Mouse (Mus musculus) small intestine, adult 2 months (tissue): ENCODE measurements around the gene Keg1. TPM values are rescaled to one million over a fixed set of nuclear protein-coding genes. Genes with fewer than 3 reads are reported as not detected.

ENCODE experiments used
- H3K27ac ChIP-seq: fragments of 200-500 bp; 2 replicates; pipeline ENCODE4 v1.5.1; 2012; ENCODE audit warnings: low read depth, low read length, control low read depth, inconsistent platforms; ENCODE audit not compliant: insufficient read depth
- H3K27me3 ChIP-seq: fragments of 200-500 bp; 2 replicates; pipeline ENCODE4 v1.6.1; 2012; ENCODE audit warnings: mild to moderate bottlenecking, moderate library complexity, low read length, inconsistent platforms; ENCODE audit not compliant: control insufficient read depth, insufficient read depth
- H3K36me3 ChIP-seq: fragments of 200-500 bp; 2 replicates; pipeline ENCODE4 v1.6.1; 2012; ENCODE audit warnings: mild to moderate bottlenecking, low read length, control low read depth, inconsistent platforms; ENCODE audit not compliant: control insufficient read depth, insufficient read depth
- H3K4me1 ChIP-seq: fragments of 200-500 bp; 2 replicates; pipeline ENCODE4 v1.6.1; 2012; ENCODE audit warnings: low read length, inconsistent platforms, mixed read lengths; ENCODE audit not compliant: control insufficient read depth, insufficient read depth, insufficient read length
- H3K4me3 ChIP-seq: fragments of 200-500 bp; 2 replicates; pipeline ENCODE4 v1.5.1; 2012; ENCODE audit warnings: low read depth, mild to moderate bottlenecking, control low read depth, inconsistent platforms, low read length, moderate library complexity
- CTCF ChIP-seq: fragments of 200-500 bp; IDR thresholded peaks from 2 replicates; pipeline ENCODE4 v1.5.1; 2012; ENCODE audit warnings: low read depth, mild to moderate bottlenecking, control low read depth, inconsistent platforms, low read length, moderate library complexity, mixed read lengths; ENCODE audit not compliant: insufficient replicate concordance, insufficient read length; ENCODE audit errors: extremely low read depth
- POLR2A ChIP-seq: fragments of 200-500 bp; IDR thresholded peaks from 2 replicates; pipeline ENCODE4 v1.6.1; 2012; ENCODE audit warnings: low read depth, mild to moderate bottlenecking, control low read depth, inconsistent platforms, low read length, moderate library complexity
- WGBS: fragments of 180-500 bp; shearing (Covaris S2); methylation state at CpG from one replicate; pipeline ENCODE4 v1.1.7; 2018; 5-methylcytosine and 5-hydroxymethylcytosine counted together
- polyA plus RNA-seq: library from polyadenylated mRNA; depleted of rRNA; stranded (reverse); fragments of >200 nt; gene quantifications from 2 replicates; pipeline ENCODE4 v1.2.3, GENCODE M21; 2012; rRNA removed

Gene Keg1
- polyA plus RNA-seq, 1 experiment = not detected

GRCm38 (mm10) chr19:12762212-12763130 lies 66.9 kb downstream of the Keg1 start:
- WGBS = 68% methylated on average over 2 of the region's 2 CpGs
- no peak overlapping the region for H3K27ac ChIP-seq

GRCm38 (mm10) chr19:12765308-12765707 lies 69.7 kb downstream of the Keg1 start, which contains the start of gene Cntf:
Gene Cntf (minus strand): TSS chr19:12765632.
- H3K4me1 ChIP-seq = no peaks in the 10 kb centered on the region
- TF ChIP-seq POLR2A (no peak), CTCF (no peak)
- no peaks in the 10 kb centered on the region for H3K27me3 ChIP-seq
- H3K4me3 ChIP-seq = no peak within 1 kb of the TSS
- H3K27ac ChIP-seq = no peak within 1 kb of the TSS
- WGBS = 82% methylated on average over 7 of the region's 7 CpGs
- H3K36me3 ChIP-seq = peaks cover 40% of the 10 kb centered on the region

More at GRCm38 (mm10) chr19:12762212-12763130, 66.9 kb downstream of the Keg1 start:
- no peak overlapping the region for H3K4me3 ChIP-seq
- TF ChIP-seq POLR2A (no peak), CTCF (no peak)
- peaks cover under 1% of the 10 kb centered on the region; the same call in 1 of the 2 replicates for H3K4me1 ChIP-seq
- no peaks in the 10 kb centered on the region for H3K27me3 ChIP-seq
- peaks cover 17% of the 10 kb centered on the region for H3K36me3 ChIP-seq

Other genes with a start within 250 kb of the Keg1 start
- gene Mpeg1, start 235.0 kb upstream of the Keg1 start, polyA plus RNA-seq = 2.7 and 3.5 TPM in 2 replicates
- gene Dtx4, start 194.3 kb upstream of the Keg1 start, polyA plus RNA-seq = 7.1 and 11.1 TPM in 2 replicates
- 0.17 and 0.33 TPM in 2 replicates for gene Fam111a, start 150.0 kb upstream of the Keg1 start, polyA plus RNA-seq
- gene Gm4952, start 95.8 kb upstream of the Keg1 start, polyA plus RNA-seq = 0.10 TPM in 1 of 2 replicates, not detected in the other
- not detected in 2 replicates for gene Glyat, start 62.5 kb upstream of the Keg1 start, polyA plus RNA-seq
- gene Olfr1442, start 25.3 kb upstream of the Keg1 start, polyA plus RNA-seq = not detected in 2 replicates
- not detected in 2 replicates for gene Olfr1443, start 17.7 kb upstream of the Keg1 start, polyA plus RNA-seq
- 0.23 TPM in 1 of 2 replicates, not detected in the other for gene Cntf, start 69.8 kb downstream of the Keg1 start, polyA plus RNA-seq
- 3.3 and 8.0 TPM in 2 replicates for gene Zfp91, start 100.3 kb downstream of the Keg1 start, polyA plus RNA-seq
- 2.8 and 4.8 TPM in 2 replicates for gene Lpxn, start 100.4 kb downstream of the Keg1 start, polyA plus RNA-seq
- gene Gm5244, start 150.9 kb downstream of the Keg1 start, polyA plus RNA-seq = not detected in 2 replicates
- gene Olfr1444, start 161.5 kb downstream of the Keg1 start, polyA plus RNA-seq = not detected in 2 replicates
- not detected in 2 replicates for gene Olfr1445, start 188.1 kb downstream of the Keg1 start, polyA plus RNA-seq
- gene Olfr1446, start 197.7 kb downstream of the Keg1 start, polyA plus RNA-seq = not detected in 2 replicates
- gene Olfr1447, start 208.0 kb downstream of the Keg1 start, polyA plus RNA-seq = not detected in 2 replicates
- gene Olfr1448, start 228.6 kb downstream of the Keg1 start, polyA plus RNA-seq = not detected in 2 replicates
- gene Olfr1449, start 235.1 kb downstream of the Keg1 start, polyA plus RNA-seq = not detected in 2 replicates